Mouse (Mus musculus): ENCODE measurements around the gene Tm9sf2.

DNA sequence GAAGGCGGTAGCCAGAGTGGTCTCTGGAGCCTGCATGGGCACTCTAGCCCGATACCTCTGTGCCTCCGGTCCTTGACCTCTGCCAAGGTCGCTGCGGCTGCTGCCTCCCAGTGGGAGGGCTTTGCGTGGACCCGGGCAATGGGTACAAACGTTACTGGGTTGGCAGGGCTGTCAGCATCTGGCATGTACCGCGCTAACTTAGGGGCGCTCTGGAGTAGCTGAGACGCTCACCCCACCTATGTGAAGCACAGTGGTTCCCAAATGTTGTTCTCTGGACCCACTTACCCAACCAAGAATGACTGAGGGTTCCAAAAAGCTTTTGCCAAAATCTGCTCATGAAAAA, 74.9 kb downstream of the Tm9sf2 start:
- no peak for TF ChIP-seq CTCF (IDR thresholded peaks at IDR 0.05; ENCODE audit: control insufficient read depth, insufficient read depth, low read length)
- no peak for TF ChIP-seq POLR2A (IDR thresholded peaks at IDR 0.05; ENCODE audit: borderline replicate concordance, control insufficient read depth, low read depth, low read length)

All from bone marrow, adult 2 months (tissue).